Mouse (Mus musculus) liver, embryonic 16.5 days (tissue): Measurements from ENCODE around the gene Dennd6a. TPM values are rescaled to one million over a fixed set of nuclear protein-coding genes. Genes with fewer than 3 reads are reported as not detected.
"Not testable (repeated sequence)": the region's sequence is repeated elsewhere in the genome, so short reads cannot be mapped to it uniquely, and the experiment has no call there.

Experiments
- ATAC-seq: fragments of 200-750 bp; cut with Nextera tagmentation; 2 replicates; pipeline ENCODE4 v1.8.0; 2017; ENCODE audit warnings: low read depth, mild to moderate bottlenecking, moderate number of reproducible peaks, moderate library complexity
- H3K27ac ChIP-seq: fragments of 300-500 bp; sonication (generic); 2 replicates; pipeline ENCODE4 v1.5.1; 2014; ENCODE audit warnings: mild to moderate bottlenecking, low read length
- H3K27me3 ChIP-seq: fragments of 300-500 bp; sonication (generic); 2 replicates; pipeline ENCODE4 v1.6.1; 2014; ENCODE audit warnings: low read depth, low read length, mixed read lengths; ENCODE audit not compliant: control insufficient read depth, insufficient read depth
- H3K36me3 ChIP-seq: fragments of 300-500 bp; sonication (generic); 2 replicates; pipeline ENCODE4 v1.6.1; 2014; ENCODE audit warnings: mild to moderate bottlenecking; ENCODE audit not compliant: control insufficient read depth, insufficient read depth
- H3K4me1 ChIP-seq: fragments of 300-500 bp; sonication (generic); 2 replicates; pipeline ENCODE4 v1.6.1; 2014; ENCODE audit warnings: low read depth, low read length, mixed read lengths; ENCODE audit not compliant: control insufficient read depth
- H3K4me2 ChIP-seq: fragments of 300-500 bp; sonication (generic); 2 replicates; pipeline ENCODE4 v1.6.1; 2014; ENCODE audit warnings: low read depth, low read length, mixed read lengths
- H3K4me3 ChIP-seq: fragments of 300-500 bp; sonication (generic); 2 replicates; pipeline ENCODE4 v1.5.1; 2014; ENCODE audit warnings: low read depth, mild to moderate bottlenecking, low read length
- H3K9ac ChIP-seq: fragments of 300-500 bp; sonication (generic); 2 replicates; pipeline ENCODE4 v1.6.1; 2014; ENCODE audit warnings: low read depth, low read length
- H3K9me3 ChIP-seq: fragments of 300-500 bp; sonication (generic); replicated peaks from 2 replicates; pipeline ENCODE4 v1.6.1; 2016; ENCODE audit warnings: low read length; ENCODE audit not compliant: control insufficient read depth
- WGBS: fragments of 180-500 bp; shearing (Covaris S2); extraction: QIAGEN DNeasy Blood & Tissue Kit; methylation state at CpG from one replicate; pipeline ENCODE4 v1.1.7; 2014; ENCODE audit not compliant: insufficient replicate concordance; 5-methylcytosine and 5-hydroxymethylcytosine counted together
- microRNA-seq: library from miRNA; unstranded; fragments of <30 nt; microRNA quantifications from one replicate; pipeline ENCODE4, GENCODE M21; 2016
- polyA plus RNA-seq: library from polyadenylated mRNA; unstranded; fragments of >200 nt; fragmentation: Nextera tagmentation; extraction: Ambion mirVana; gene quantifications from 2 replicates; pipeline ENCODE4 v1.2.1, GENCODE M21; 2015

The Dennd6a gene
- polyA plus RNA-seq, 1 experiment from 2014 or later, result 9.2 TPM

- H3K9ac ChIP-seq, result peak within 1 kb of the TSS; percentile 88
- under 1% methylated on average over 70 of the region's 70 CpGs for WGBS
- peak within 1 kb of the TSS; percentile 83 for H3K4me3 ChIP-seq
- peak within 1 kb of the TSS; percentile 84 for H3K4me2 ChIP-seq
- H3K36me3 ChIP-seq, result peaks cover 7% of the 10 kb centered on the region
- peak; percentile 85 for ATAC-seq
- no peaks in the 10 kb centered on the region for H3K9me3 ChIP-seq
- no peaks in the 10 kb centered on the region for H3K27me3 ChIP-seq
- peaks cover 15% of the 10 kb centered on the region for H3K4me1 ChIP-seq
- peak within 1 kb of the TSS; percentile 93 for H3K27ac ChIP-seq
Measured at GRCm38 (mm10) chr14:26669292-26670073, 95.8 kb downstream of the Dennd6a start, which contains the start of gene Pde12. Gene Pde12 (minus strand): TSS chr14:26669883.

GRCm38 (mm10) chr14:26670964-26671363 is 97.3 kb downstream of the Dennd6a start:
- Histone ChIP-seq H3K4me3 (no peak overlapping the region), H3K9ac (no peak overlapping the region), H3K9me3 (no peaks in the 10 kb centered on the region), H3K27ac (no peak overlapping the region), H3K4me1 (peaks cover 27% of the 10 kb centered on the region), H3K4me2 (peak overlapping the region; percentile 84; the same call in 1 of the 2 replicates), H3K27me3 (no peaks in the 10 kb centered on the region), H3K36me3 (no peaks in the 10 kb centered on the region)
- no peak for ATAC-seq

GRCm38 (mm10) chr14:26671870-26672615 is 98.4 kb downstream of the Dennd6a start:
- peak overlapping the region; percentile 44 for H3K4me2 ChIP-seq
- not testable (repeated sequence) for ATAC-seq, H3K9ac ChIP-seq, H3K27me3 ChIP-seq, H3K27ac ChIP-seq, H3K9me3 ChIP-seq, H3K36me3 ChIP-seq
- WGBS, result 30% methylated on average over 17 of the region's 17 CpGs
- H3K4me1 ChIP-seq, result peaks cover 20% of the 10 kb centered on the region
- peak overlapping the region; percentile 39 for H3K4me3 ChIP-seq

GRCm38 (mm10) chr14:26674476-26675169 is 101.0 kb downstream of the Dennd6a start:
- WGBS, result 74% methylated on average over 2 of the region's 2 CpGs
- H3K27me3 ChIP-seq, H3K36me3 ChIP-seq, H3K27ac ChIP-seq, H3K9me3 ChIP-seq, H3K4me2 ChIP-seq, ATAC-seq, H3K4me3 ChIP-seq, H3K9ac ChIP-seq: not testable (repeated sequence)
- peaks cover 19% of the 10 kb centered on the region for H3K4me1 ChIP-seq

- Histone ChIP-seq H3K9ac (peak overlapping the region; percentile 1; the same call in 1 of the 2 replicates), H3K4me1 (peaks cover 18% of the 10 kb centered on the region), H3K9me3 (no peaks in the 10 kb centered on the region), H3K27ac (no peak overlapping the region), H3K36me3 (no peaks in the 10 kb centered on the region), H3K27me3 (no peaks in the 10 kb centered on the region), H3K4me2 (peak overlapping the region; percentile 58), H3K4me3 (peak overlapping the region; percentile 22)
- 27% methylated on average over 12 of the region's 12 CpGs for WGBS
- ATAC-seq, result peak; percentile 75
Measured at GRCm38 (mm10) chr14:26675371-26675770, 101.7 kb downstream of the Dennd6a start.

- Histone ChIP-seq H3K4me3 (peak overlapping the region; percentile 22), H3K27ac (no peak overlapping the region), H3K4me1 (peaks cover 15% of the 10 kb centered on the region), H3K36me3 (no peaks in the 10 kb centered on the region), H3K4me2 (peak overlapping the region; percentile 58), H3K9me3 (no peaks in the 10 kb centered on the region), H3K9ac (peak overlapping the region; percentile 1; the same call in 1 of the 2 replicates), H3K27me3 (no peaks in the 10 kb centered on the region)
- peak; percentile 82 for ATAC-seq
- 37% methylated on average over 5 of the region's 5 CpGs for WGBS
Measured at GRCm38 (mm10) chr14:26675791-26676190, 102.1 kb downstream of the Dennd6a start.

Small RNA genes lying within 50 kb of the gene (microRNA-seq; reads per million reads assigned to microRNA genes)
- 2.7 reads per million, percentile 6 among the genes with 10 or more reads in this experiment for gene Mir7672

Other genes with a start within 250 kb of the Dennd6a start
- gene Slmap, start 38.9 kb upstream of the Dennd6a start, polyA plus RNA-seq, result 7.5 and 8.1 TPM in 2 replicates
- gene Arf4, start 64.2 kb downstream of the Dennd6a start, polyA plus RNA-seq, result 154 and 161 TPM in 2 replicates
- 4.6 TPM in 2 replicates for gene Pde12, start 96.0 kb downstream of the Dennd6a start, polyA plus RNA-seq
- gene Dnah12, start 119.4 kb downstream of the Dennd6a start, polyA plus RNA-seq, result 0.01 and 0.02 TPM in 2 replicates